Mouse (Mus musculus): ENCODE results near the gene Snta1.

Gene Snta1

DNA sequence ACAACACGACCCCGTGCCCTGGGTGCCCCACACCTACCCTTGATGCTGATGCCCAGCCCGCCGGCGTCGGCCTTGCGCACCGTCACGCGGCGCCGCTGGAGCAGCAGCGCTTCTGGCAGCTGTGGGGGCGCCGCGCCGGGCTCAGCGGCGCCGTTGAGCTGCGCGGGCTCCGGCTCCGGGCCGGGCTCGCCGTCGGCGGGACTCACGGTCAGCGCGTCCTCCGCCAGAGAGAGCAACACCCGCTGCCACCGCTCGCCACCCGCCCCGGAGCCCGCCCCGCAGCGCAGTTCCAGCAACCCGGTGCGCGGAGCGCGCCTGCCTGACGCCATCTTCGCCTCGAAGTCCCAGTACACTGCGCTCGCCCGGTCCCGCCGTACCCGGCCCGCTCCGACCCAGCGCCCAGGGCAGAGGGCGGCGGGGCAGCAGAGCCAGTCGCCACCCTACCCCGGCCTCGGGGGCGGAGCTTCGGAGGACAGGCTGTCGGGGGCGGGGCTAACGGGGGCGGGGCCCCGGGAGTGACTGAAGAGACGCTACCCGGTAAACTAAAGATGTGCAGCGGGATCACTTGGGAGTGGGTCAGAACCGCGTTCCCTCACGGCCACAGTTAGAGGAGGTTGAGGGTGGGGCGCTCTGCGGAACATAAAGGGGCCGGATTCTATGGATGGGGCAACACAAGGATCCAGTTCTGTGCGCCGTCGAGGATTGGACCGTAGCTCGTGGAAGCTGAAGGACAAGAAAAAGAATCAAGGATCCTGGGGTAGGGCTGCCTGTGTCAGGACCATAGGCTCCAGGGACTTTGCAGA is at the start of gene Snta1:
Gene Snta1 (minus strand): TSS at position 457 of the 803 bp plus-strand sequence.
- peak; percentile 83 for DNase-seq

DNA sequence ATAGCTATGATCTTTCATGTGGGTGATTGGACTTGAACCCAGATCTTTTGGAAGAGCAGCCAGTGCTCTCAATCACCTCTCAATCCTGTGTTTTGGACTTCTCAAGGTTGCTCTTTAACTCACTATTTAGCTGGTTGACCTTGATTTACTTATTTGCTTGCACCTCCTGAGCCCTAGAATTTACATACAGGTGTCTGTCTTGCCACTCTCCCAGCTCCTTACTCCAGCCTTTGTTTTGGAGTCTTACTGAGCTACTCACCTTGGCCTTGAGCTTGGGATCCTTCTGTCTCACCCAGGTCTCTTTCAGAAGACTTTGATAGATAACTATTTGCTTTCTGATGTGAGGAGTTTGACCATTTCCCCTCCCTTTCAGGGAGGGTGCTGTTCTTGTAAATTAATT is 48.7 kb upstream of the Snta1 start:
- no peak for DNase-seq

DNA sequence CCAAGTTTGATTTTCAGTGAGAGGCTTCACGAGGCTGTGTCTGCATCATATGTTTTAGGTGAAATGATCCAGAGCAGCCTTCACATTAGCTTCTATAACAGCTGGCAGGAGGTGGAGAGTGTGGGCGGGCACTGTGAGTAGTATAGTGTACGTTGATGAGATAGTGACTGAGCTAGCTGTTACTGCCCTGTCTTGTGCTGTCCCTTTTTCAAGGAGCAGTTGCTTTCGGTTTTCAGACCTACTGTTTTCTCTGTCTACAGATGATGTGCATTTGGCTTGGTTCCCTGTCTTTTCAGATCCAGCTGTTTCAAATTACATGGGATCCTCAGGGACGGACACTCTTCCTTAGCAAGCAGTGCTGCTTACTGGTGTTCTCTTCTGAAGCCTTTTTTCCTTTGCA is 47.9 kb upstream of the Snta1 start:
- DNase-seq: no peak

DNA sequence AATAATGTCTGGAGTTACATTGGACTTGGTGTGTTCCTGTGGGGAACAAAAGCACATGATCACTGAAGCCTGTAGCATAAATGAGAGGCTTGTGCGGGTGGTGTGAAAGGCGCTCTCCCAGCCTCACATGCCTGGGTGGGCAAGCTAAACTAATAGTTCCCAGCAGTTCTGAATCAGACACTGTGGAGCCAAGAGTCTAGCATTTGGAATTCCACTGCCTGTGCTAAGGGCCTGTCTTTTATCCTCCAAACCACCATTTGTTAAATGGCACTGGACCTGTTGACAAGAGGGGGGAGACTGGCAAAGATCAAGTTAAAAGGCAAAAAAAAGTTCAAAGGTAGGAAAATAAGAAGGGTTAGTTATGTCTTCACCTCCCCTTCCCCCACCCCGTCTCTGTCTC is 46.7 kb upstream of the Snta1 start:
- no peak for DNase-seq

DNA sequence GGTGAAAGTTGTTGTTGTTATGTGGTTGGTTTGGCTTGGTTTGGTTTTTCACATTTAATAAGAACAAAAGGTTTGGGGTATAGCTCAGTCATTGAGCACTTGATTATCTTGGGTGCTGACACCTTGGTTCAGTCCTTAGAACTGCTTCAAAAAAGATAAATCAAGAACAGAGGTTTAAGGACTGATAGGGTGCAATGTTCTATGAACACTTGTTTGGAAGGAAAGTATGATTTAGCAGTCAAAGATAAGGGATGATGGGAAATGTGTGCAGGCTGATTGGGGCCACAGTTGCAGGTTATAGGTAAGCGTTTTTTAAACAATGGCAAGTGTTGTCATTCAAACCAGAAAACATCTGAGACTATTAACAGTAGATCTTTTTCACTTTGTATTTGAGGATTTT is 46.2 kb upstream of the Snta1 start:
- no peak for DNase-seq

DNA sequence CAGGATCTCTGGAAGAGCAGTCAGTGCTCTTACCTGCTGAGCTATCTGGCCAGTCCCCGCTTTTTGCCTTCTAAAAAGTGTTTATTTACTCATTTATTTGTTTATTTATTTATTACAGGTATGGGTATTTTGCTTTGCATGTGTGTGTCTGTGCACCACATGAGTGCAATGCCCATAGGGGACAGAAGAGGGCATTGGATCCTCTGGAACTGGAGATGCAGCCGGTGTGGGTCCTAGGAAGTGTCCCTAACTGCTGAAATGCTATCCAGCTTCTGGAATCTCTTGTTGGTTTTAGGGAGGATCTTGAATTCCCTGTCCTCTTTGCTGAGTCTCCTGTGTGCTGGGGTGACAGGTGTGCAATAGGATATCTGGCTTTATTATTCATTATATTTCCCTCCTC is 45.1 kb upstream of the Snta1 start:
- DNase-seq: no peak

DNA sequence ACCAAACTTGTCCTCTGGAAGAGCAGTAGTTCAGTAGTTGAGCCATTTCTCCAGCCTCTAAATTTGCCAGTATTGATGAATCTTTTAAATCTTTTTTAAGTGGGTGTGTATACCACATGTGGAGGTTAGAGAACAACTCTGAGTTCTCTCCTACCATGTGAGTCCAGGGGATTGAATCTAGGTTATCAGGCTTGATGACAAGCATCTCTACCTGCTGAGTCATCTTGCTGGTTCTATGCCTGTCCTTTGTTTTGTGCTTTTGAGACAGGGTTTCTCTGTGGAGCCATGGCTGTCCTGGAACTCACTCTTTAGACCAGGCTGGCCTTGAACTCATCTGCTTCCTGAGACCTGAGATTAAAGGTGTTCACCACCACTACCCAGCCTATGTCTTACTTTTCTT is 40.7 kb upstream of the Snta1 start:
- DNase-seq: no peak

DNA sequence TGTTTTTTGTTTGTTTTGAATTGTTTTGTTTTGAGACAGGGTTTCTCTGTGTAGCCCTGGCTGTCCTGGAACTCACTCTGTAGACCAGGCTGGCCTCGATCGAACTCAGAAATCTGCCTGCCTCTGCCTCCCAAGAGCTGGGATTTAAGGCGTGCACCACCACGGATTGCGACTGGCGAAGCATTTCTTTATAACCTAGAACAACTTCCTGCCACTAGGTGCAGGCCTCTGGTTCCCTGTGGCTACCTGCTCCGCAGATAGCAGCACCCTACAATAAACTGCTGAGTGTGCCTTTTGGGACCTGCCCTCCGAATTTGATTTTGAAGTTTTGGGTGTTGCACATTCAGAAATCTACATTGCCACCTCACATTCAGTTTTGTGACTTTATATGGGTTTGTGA is 39.9 kb upstream of the Snta1 start:
- DNase-seq: no peak

DNA sequence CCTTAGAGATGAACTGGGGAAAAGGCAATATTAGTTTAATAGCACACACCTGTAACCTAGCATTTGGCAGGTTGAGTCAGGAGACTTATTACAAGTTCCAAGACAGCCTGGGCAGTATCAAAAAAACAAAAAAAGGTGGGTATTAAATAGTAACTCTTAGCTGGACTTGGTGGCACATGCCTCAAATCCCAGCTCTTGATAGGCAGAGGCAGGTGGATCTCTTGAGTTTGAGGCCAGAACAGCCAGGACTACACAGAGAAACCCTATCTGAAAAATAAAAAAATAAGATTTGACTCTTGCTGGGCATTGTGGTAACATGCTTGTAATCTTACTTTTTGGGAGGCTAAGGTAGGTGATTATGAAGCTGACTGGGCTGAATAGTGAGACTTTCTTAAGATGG is 32.6 kb upstream of the Snta1 start:
- DNase-seq: no peak

DNA sequence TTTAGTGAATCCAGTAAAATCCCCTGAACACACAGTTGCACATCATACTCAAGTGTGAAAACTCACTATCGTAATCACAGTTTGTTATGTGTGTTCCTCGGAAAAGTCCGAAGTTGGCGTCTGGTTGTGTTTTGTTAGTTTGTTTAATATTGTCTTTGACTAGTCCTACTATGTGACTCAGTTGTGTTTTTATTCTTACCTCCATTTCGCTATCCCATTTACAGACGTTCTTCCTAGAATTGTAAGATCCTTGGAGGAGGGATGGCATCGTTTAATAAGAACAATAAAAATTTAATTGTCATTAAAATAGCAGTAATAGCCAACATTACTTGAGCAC is 29.3 kb upstream of the Snta1 start:
- DNase-seq: no peak

DNA sequence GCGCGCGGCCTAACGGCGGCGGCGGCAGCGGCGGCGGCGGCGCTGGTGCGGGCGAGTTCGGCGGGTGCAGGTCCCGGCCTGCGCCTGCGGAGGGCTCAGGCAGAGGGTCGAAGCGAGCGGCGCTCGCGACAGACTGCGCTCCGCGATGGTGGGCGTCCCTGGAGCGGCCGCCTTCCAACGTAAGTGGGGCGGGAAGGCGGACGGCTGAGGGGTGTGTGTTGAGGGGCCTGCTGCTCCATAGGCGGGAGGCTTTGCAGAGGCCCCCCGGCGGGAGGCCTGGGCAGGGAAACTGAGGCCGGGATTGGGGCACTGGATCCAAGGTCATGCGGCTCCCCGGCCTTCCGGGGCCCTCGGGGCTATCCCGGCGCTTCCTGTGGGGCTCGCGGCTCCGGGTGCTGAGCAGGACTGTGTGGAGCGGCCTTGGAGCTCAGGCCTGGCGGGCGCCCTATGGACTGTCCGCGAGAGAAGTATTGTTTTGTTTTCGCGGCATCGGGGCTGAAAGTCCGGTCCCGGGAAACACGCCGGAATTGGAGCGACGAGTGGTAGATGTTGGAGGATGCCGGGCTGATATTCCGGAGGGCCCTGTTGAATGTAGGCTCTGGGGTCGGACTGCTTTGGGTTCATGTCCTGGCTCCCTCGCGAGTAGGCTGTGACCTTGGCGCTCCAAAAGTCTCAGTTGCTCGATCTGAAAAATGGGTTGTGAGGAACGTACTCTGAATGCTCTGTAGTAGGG is 28.7 kb upstream of the Snta1 start, which contains the start of gene Cbfa2t2:
Gene Cbfa2t2 (plus strand): TSS at position 24 of the 733 bp plus-strand sequence.
- DNase-seq: no peak

DNA sequence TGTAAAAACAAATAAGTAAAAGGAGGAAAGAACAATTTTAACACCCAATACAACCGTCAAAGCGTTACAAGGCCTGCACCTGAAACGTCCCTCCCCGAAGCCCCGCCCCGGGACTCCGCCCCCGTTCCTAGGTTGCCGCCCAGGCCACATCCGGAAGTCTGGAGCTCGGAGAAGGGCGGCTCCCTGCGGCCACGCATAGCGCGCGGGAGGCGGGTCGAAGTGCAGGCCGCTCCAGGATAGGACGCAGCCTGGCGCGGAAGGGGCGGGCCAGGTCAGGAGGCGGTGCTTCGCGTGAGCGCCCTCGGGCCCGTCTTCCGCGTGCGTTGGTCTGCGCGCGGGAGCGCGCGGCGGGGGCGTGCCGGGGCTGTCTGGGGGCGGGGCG is 28.2 kb upstream of the Snta1 start:
- peak; percentile 99 for DNase-seq

DNA sequence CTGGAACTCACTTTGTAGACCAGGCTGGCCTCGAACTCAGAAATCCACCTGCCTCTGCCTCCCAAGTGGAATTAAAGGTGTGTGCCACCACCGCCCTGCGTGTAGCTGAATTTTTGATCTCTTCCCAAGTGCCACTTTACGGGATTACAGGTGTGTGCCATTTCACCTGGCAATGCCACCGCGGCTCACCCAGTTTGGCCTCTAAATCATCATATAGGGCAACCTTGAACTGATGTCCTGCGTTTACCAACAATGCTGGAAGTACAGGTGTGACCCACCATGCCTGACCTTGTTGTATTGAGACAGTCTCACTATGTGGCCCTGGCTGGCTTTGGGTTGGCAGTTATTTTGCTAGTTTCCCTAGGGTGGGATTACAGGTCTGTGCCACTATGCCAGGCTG is 26.8 kb upstream of the Snta1 start:
- DNase-seq: peak; percentile 54

DNA sequence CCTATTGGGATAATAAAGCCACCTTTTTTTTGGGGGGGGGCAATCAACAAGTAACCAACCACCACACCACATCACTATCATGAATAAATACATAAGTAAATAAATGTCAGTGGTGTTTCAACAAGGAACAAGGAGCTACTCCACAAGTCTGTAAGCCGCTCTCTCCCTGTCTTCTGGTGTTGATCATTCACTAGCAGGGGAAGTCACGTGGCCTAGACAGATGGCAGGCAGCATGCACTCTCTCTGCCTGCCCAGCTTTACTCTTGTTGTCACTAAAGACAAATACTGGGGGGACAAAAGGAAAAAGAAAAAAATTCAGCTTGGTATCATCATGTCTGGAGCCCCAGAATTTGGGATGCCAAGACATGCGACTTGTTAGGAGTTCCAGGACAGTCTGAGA is 25.5 kb upstream of the Snta1 start:
- DNase-seq: peak; percentile 83

DNA sequence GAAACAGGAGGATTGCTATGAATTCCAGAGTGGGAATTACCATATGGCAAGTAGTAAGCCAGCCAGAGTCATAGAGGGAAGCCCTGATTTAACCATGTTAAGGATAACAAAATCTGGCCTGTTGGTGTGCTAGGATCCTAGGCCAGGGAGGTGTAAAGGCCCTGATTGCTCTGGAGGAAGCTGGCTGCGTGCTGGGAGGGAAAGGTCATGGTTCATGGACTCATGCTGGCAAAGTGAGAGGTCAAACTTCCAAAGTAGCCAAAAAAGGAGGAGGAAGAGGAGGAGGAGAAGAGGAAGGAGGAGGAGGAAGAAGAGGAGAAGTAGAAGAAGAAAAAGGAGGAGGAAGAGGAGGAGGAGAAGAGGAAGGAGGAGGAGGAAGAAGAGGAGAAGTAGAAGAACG is 24.8 kb upstream of the Snta1 start:
- peak; percentile 37 for DNase-seq

DNA sequence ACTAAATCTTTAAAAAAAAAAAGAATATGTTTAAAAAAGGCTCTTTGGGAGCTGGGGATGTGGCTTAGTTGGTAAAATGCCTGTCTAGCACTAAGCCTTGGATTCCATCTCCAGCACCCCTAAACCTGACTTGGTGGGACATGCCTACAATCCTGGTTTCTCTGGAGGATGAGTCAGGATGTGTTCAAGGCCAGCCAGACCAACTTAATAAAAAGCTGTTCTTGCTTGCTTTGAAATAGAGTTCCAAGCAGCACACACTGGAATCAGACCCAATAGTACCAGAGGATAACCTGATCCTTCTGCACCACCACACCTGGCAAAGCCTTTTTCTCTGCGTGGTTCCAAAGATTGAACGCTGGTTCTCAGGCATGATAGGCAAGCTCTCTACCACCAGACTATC is 22.7 kb upstream of the Snta1 start:
- no peak for DNase-seq

DNA sequence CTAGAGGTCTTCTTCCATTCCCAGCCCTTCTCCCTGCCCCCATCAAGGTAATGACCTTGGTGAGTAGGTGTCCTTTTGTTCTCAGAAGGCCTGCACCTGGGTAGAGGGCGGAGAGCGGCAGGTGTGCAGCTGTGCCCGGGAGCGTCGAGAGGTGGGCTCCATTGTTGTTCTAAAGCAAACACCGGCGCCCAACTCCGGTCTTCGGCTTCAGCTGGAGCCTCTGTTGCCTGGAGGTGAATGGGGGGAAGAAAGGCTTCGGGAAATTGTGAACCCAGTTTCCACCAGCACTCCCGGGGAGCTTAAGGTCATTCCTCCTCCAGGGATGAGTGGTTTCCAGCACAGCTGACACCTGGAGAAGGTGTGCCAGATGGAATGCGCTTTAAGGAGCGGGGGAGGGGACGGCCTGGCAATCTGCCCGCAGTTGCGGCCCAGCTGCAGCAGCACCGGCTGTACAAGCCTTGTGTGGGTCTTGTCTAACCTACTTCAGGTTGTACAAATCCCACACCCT is 20.0 kb upstream of the Snta1 start:
- no peak for DNase-seq

DNA sequence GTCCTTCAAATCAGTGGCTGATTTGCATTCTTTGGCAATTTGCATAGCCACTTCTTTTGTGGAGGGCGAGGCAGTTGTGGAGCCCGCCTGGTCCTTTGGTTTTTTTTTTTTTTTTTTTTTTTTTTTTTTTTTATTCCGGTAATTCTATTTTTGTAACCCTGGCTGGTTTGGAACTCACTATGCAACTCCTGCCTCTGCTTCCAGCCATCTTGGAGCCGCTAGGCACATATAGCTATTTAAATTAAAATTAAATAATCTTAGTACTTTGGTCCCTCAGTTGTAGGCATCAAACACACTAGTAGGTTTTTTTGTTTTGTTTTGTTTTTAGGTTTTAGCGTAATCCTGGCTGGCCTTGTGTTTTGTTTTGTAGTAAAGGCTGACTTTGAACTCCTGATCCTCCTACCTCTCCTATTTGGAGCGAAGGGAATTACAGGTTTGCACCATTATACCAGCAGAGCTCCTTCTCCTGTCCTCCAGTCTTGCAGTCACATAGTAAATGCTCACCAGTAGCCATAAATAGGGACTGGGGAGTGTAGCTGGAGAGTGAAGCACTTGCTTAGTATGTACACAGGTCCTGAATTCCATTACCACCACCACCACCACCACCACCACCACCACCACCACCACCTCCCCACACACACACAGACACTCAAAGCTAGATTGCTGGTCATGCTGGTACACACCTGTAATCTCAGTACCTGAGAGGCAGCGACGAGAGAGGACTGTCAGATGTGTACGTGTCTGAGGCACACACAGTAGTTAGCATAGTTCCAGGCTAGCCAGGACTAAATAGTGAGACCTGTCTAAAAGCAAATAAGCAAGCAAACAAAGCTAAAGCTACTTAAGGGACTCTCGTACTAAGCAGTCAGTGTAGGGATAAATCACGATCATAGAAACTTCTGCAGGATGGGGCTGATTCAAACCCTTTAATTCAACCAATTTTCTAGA is 19.3 kb upstream of the Snta1 start:
- DNase-seq: no peak

DNA sequence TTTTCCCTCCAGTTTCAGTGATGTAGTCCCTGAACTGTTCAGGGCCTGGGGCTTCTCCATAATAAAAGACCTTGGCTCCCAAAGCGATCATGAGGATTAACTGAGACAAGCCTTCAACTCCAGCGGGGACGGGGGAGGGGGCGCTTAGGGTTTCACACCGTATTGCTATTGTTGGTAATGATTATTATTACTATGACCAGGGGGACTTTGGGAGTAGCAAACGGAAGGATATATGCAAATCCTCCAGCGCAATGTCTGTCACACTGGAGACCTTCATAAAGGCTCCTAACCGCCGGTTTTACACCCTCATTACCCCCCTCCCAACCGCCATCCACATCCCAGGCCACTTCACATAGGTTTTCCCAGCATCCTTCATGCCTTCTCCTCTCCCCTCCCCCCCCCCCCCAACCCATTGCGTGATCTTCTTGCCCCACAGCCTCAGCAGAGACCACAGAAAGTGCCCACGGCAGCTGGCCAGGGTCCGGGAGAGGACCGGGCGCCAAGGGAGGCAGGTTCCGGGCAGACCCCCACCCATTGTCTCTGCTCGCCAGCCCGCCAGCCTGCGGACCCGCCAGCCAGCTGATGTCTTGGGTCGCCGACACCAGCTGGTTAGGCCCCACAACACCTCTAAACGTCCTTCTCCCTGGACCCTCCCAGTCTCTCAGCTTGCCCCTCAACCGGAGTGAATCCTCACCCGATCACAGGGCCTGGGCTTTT is 18.4 kb upstream of the Snta1 start:
- DNase-seq: no peak

DNA sequence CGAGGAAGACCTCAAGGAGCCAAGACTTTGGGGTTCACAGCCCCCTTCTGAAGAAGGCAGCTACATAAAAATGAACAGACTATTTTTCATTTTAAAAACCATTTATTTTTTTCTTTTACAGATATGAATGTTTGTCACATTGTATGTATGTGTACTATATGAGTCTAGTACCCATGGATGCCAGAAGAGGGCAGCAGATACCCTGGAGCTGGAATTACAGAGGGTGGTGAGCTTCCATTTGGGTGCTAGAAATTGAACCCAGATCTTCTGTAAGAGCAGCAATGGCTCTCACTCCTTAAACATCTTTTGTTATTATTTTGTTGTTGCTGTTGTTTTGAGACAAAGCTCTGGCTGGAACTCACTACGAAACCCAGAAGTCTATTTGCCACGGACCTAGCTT is 17.6 kb upstream of the Snta1 start:
- DNase-seq: no peak

DNA sequence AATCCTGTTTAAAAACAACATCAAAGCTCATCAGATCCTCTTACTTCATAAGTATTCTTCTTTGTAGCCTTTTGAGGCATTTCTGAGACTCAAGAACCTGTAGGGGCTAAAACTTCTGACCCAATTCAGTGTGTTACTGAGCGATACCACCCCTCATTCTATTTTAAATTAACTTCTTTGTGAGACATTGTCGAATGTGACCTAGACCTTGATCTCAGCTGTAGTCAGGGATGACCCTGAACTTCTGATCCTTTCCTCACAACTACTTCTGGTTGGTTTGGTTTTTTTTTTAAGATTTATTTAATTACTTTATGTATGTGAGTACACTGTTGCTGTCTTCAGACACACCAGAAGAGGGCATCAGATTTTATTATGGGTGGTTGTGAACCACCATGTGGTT is 15.6 kb upstream of the Snta1 start:
- no peak for DNase-seq

DNA sequence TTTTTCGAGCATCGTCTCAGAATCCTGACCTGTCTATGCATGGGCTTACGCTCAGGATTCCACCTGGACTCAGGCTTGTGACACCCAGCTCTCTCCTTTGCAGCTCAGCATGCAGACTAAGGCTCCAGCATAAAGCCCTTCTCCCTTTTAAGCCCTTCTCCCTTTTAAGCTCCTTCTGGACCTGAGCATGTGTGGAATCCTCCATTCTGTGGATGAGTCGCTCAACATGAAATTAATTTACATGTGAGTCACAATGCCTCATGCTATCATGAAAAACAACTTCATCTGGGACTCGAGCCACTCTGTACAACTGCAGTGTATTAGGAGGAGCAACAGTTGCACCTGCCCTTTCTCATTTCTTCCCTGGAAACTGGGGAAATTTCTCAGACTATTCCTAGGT is 14.3 kb upstream of the Snta1 start:
- DNase-seq: no peak

Measured in cerebellum, adult 9-11 months (tissue).